Comparison of ENCODE assay signal across 9 mouse cellular contexts in genomic region chr11:120423569-120424295, GRCm38 (mm10). TPM values are rescaled to one million over a fixed set of nuclear protein-coding genes. Genes with fewer than 3 reads are reported as not detected.
DNase-seq lines count a peak whose midpoint lies in the region; ATAC-seq and TF ChIP-seq lines count a peak whose summit lies in the region.
"Had no signal": no experiment of that assay in that cellular context is flagged by ENCODE, and none has a peak within 500 bp of the region (broad histone marks: within the 10 kb centered on the region; RNA-seq: fewer than 3 reads in every experiment).

No protein-coding gene starts in this region.

- no peak overlapping the region for H3K4me3 ChIP-seq in G1E (ENCODE audit: low read depth, low read length)
- no peak overlapping the region for H3K4me3 ChIP-seq in cerebellum, adult 2 months (replicated peaks; ENCODE audit: insufficient read depth, low read depth, low read length)
- H3K4me3 ChIP-seq in kidney, embryonic 14.5 days (ENCODE audit: low read length) = no peak overlapping the region
- H3K4me3 ChIP-seq in limb, embryonic 12.5 days (replicated peaks) = no peak overlapping the region

- H3K27me3 ChIP-seq in G1E (ENCODE audit: insufficient read depth, low read length) = no peaks in the 10 kb centered on the region
- H3K27me3 ChIP-seq in cerebellum, adult 2 months (ENCODE audit: control insufficient read depth, insufficient read depth, low read length) = no peaks in the 10 kb centered on the region
- H3K27me3 ChIP-seq in kidney, embryonic 14.5 days (ENCODE audit: control insufficient read depth, insufficient read depth, low read length) = no peaks in the 10 kb centered on the region
- H3K27me3 ChIP-seq in limb, embryonic 12.5 days = no peaks in the 10 kb centered on the region

- H3K4me1 ChIP-seq in G1E (ENCODE audit: insufficient read depth, low read depth, low read length) = no peaks in the 10 kb centered on the region; the same call in 1 of the 2 replicates
- no peaks in the 10 kb centered on the region for H3K4me1 ChIP-seq in cerebellum, adult 2 months (ENCODE audit: control insufficient read depth, insufficient read depth, low read length)
- H3K4me1 ChIP-seq in kidney, embryonic 14.5 days (ENCODE audit: control insufficient read depth, insufficient read depth, low read length) = peaks cover 21% of the 10 kb centered on the region; the same call in 1 of the 2 replicates
- H3K4me1 ChIP-seq in limb, embryonic 12.5 days (replicated peaks) = peaks cover 16% of the 10 kb centered on the region

- TF ChIP-seq CTCF in G1E (IDR thresholded peaks at IDR 0.05; ENCODE audit: low read depth, low read length) = peak; percentile 73
- peak; percentile 73; the same call in 1 of the 2 replicates for TF ChIP-seq CTCF in cerebellum, adult 2 months (IDR thresholded peaks at IDR 0.05; ENCODE audit: borderline replicate concordance, insufficient read depth, low read depth, low read length)

- no peak overlapping the region for H3K27ac ChIP-seq in cerebellum, adult 2 months (ENCODE audit: insufficient read depth, low read length)
- H3K27ac ChIP-seq in kidney, embryonic 14.5 days (ENCODE audit: low read depth, low read length) = peak overlapping the region; percentile 72; the same call in 1 of the 2 replicates
- peak overlapping the region; percentile 35 for H3K27ac ChIP-seq in limb, embryonic 12.5 days

- DNase-seq in 416B (ENCODE audit: low read depth) (peak; percentile 75), G1E (ENCODE audit: low spot score) (no peak)
- DNase-seq in cerebellum, adult 2 months = peak; percentile 41 to 56
- DNase-seq in gastrocnemius, postnatal 25 days = peak; percentile 32
- peak; percentile 61 for DNase-seq in retina, postnatal 7 days (ENCODE audit: low read depth, low spot score)
- peak; percentile 32 to 43 for DNase-seq in urinary bladder, postnatal 36 days (ENCODE audit: low spot score in 2 of 2)

- no peaks in the 10 kb centered on the region for H3K9me3 ChIP-seq in G1E (replicated peaks)
- H3K9me3 ChIP-seq in kidney, embryonic 14.5 days (ENCODE audit: control insufficient read depth, low read length) = no peaks in the 10 kb centered on the region
- H3K9me3 ChIP-seq in limb, embryonic 12.5 days = no peaks in the 10 kb centered on the region

- WGBS in cerebellum, adult 2 months = 63% methylated on average over 9 of the region's 9 CpGs
- 51% methylated on average over 9 of the region's 9 CpGs for WGBS in kidney, embryonic 14.5 days
- 62% methylated on average over 9 of the region's 9 CpGs for WGBS in limb, embryonic 12.5 days

- no peak for TF ChIP-seq POLR2A in cerebellum, adult 2 months (IDR thresholded peaks at IDR 0.05; ENCODE audit: borderline replicate concordance, insufficient read depth, low read length)

- ATAC-seq in G1E (ENCODE audit: extremely low read depth, insufficient number of reproducible peaks, low FRiP score, poor library complexity, severe bottlenecking) = no peak
- ATAC-seq in kidney, embryonic 14.5 days (ENCODE audit: low FRiP score, low TSS enrichment) = no peak
- ATAC-seq in limb, embryonic 12.5 days (ENCODE audit: insufficient number of reproducible peaks, insufficient read depth, low FRiP score, low TSS enrichment, low read depth) = no peak

- H3K4me2 ChIP-seq in kidney, embryonic 14.5 days (replicated peaks; ENCODE audit: low read depth, low read length) = no peak overlapping the region
- H3K4me2 ChIP-seq in limb, embryonic 12.5 days = no peak overlapping the region

- H3K9ac ChIP-seq in kidney, embryonic 14.5 days (ENCODE audit: low read depth, low read length) = no peak overlapping the region
- no peak overlapping the region; the same call in 1 of the 2 replicates for H3K9ac ChIP-seq in limb, embryonic 12.5 days (replicated peaks)

- peaks cover 95% of the 10 kb centered on the region for H3K36me3 ChIP-seq in G1E (replicated peaks)
- peaks cover 72% of the 10 kb centered on the region for H3K36me3 ChIP-seq in kidney, embryonic 14.5 days (ENCODE audit: control insufficient read depth, insufficient read depth, low read length)
- peaks cover 86% of the 10 kb centered on the region for H3K36me3 ChIP-seq in limb, embryonic 12.5 days

RNA-seq across cellular contexts. Expression of gene Nploc4, which starts 13.8 kb away (rescaled TPM):
- total RNA-seq in G1E (2014; fragmentation: Nextera tagmentation) = 58.4 and 61.7 TPM in 2 replicates
- total RNA-seq in G1E (2017) = 38.7 and 42.7 TPM in 2 replicates
- 68.2 and 72.4 TPM in 2 replicates for polyA plus RNA-seq in G1E (2012)
- 54.2 and 56.3 TPM in 2 replicates for polyA plus RNA-seq in cerebellum, adult 2 months (2012; rRNA removed)
- 10 to 100 TPM; 67.9 to 72.7 TPM for total RNA-seq in gastrocnemius, postnatal 25 days (2021)
- polyA plus RNA-seq in kidney, embryonic 14.5 days (2014; fragmentation: Nextera tagmentation; extraction: Ambion mirVana) = 25.0 and 45.4 TPM in 2 replicates
- 49.8 and 56.0 TPM in 2 replicates for polyA plus RNA-seq in limb, embryonic 12.5 days (2016; fragmentation: Nextera tagmentation; extraction: Ambion mirVana)

RNA-seq across cellular contexts. Expression of gene Tspan10, which starts 18.7 kb away (rescaled TPM):
- 0.68 TPM in 1 of 2 replicates, not detected in the other for total RNA-seq in G1E (2014; fragmentation: Nextera tagmentation)
- total RNA-seq in G1E (2017) = not detected in 2 replicates
- not detected in 2 replicates for polyA plus RNA-seq in G1E (2012)
- 0.05 and 0.06 TPM in 2 replicates for polyA plus RNA-seq in cerebellum, adult 2 months (2012; rRNA removed)
- total RNA-seq in gastrocnemius, postnatal 25 days (2021) = 1 to 10 TPM in 1 of 2 experiments, under 1 TPM in 1; 0.54 to 1.1 TPM
- not detected in 2 replicates for polyA plus RNA-seq in kidney, embryonic 14.5 days (2014; fragmentation: Nextera tagmentation; extraction: Ambion mirVana)
- polyA plus RNA-seq in limb, embryonic 12.5 days (2016; fragmentation: Nextera tagmentation; extraction: Ambion mirVana) = not detected in 2 replicates
- polyA plus RNA-seq: gonadal fat pad, adult 2 months had no signal

RNA-seq across cellular contexts. Expression of gene Pde6g, which starts 29.6 kb away (rescaled TPM):
- 1.7 and 3.5 TPM in 2 replicates for total RNA-seq in G1E (2014; fragmentation: Nextera tagmentation)
- total RNA-seq in G1E (2017) = 0.23 and 0.33 TPM in 2 replicates
- 0.18 and 0.23 TPM in 2 replicates for polyA plus RNA-seq in G1E (2012)
- 1.5 and 1.6 TPM in 2 replicates for polyA plus RNA-seq in cerebellum, adult 2 months (2012; rRNA removed)
- under 1 TPM in 1 of 2 experiments, not detected in 1; 0.83 TPM for total RNA-seq in gastrocnemius, postnatal 25 days (2021)
- 0.17 and 0.20 TPM in 2 replicates for polyA plus RNA-seq in kidney, embryonic 14.5 days (2014; fragmentation: Nextera tagmentation; extraction: Ambion mirVana)
- 0.20 TPM in 1 of 2 replicates, not detected in the other for polyA plus RNA-seq in limb, embryonic 12.5 days (2016; fragmentation: Nextera tagmentation; extraction: Ambion mirVana)

RNA-seq across cellular contexts. Expression of gene Oxld1, which starts 34.1 kb away (rescaled TPM):
- 15.2 and 17.4 TPM in 2 replicates for total RNA-seq in G1E (2014; fragmentation: Nextera tagmentation)
- 24.9 and 25.6 TPM in 2 replicates for total RNA-seq in G1E (2017)
- 16.7 and 17.1 TPM in 2 replicates for polyA plus RNA-seq in G1E (2012)
- 15.5 and 20.0 TPM in 2 replicates for polyA plus RNA-seq in cerebellum, adult 2 months (2012; rRNA removed)
- total RNA-seq in gastrocnemius, postnatal 25 days (2021) = 10 to 100 TPM; 23.3 to 25.0 TPM
- 14.8 and 18.2 TPM in 2 replicates for polyA plus RNA-seq in kidney, embryonic 14.5 days (2014; fragmentation: Nextera tagmentation; extraction: Ambion mirVana)
- 10.4 and 13.2 TPM in 2 replicates for polyA plus RNA-seq in limb, embryonic 12.5 days (2016; fragmentation: Nextera tagmentation; extraction: Ambion mirVana)

RNA-seq across cellular contexts. Expression of gene Ccdc137, which starts 34.2 kb away (rescaled TPM):
- total RNA-seq in G1E (2014; fragmentation: Nextera tagmentation) (32.4 and 41.7 TPM in 2 replicates), G1E (2017) (41.2 and 42.8 TPM in 2 replicates)
- polyA plus RNA-seq in G1E (2012) = 44.7 and 55.5 TPM in 2 replicates
- polyA plus RNA-seq in cerebellum, adult 2 months (2012; rRNA removed) = 27.3 and 28.3 TPM in 2 replicates
- total RNA-seq in gastrocnemius, postnatal 25 days (2021) = 1 to 10 TPM; 5.8 to 7.6 TPM
- polyA plus RNA-seq in kidney, embryonic 14.5 days (2014; fragmentation: Nextera tagmentation; extraction: Ambion mirVana) = 27.4 and 32.8 TPM in 2 replicates
- polyA plus RNA-seq in limb, embryonic 12.5 days (2016; fragmentation: Nextera tagmentation; extraction: Ambion mirVana) = 47.8 and 52.4 TPM in 2 replicates
